Mouse (Mus musculus) liver, embryonic 14.5 days (tissue): ENCODE results near the gene Stxbp1.

ENCODE experiments used
- CTCF ChIP-seq: IDR thresholded peaks from 2 replicates; pipeline ENCODE4 v1.5.1; 2016; ENCODE audit warnings: antibody characterized with exemption, low read depth, control low read depth
- EP300 ChIP-seq: IDR thresholded peaks from 2 replicates; pipeline ENCODE4 v1.6.1; 2016; ENCODE audit warnings: antibody characterized with exemption, low read depth

GRCm38 (mm10) chr2:32795748-32796418, 51.2 kb downstream of the Stxbp1 start:
- no peak for TF ChIP-seq CTCF
- no peak for TF ChIP-seq EP300
